Mouse (Mus musculus): ENCODE measurements around the gene Ehhadh. TPM values are rescaled to one million over a fixed set of nuclear protein-coding genes. Genes with fewer than 3 reads are reported as not detected.
"Not testable (repeated sequence)": the region's sequence is repeated elsewhere in the genome, so short reads cannot be mapped to it uniquely, and the experiment has no call there.

Gene Ehhadh
- total and polyA plus RNA-seq, 3 experiments, result 0.93 to 2.9 (median 1.1) TPM

DNA sequence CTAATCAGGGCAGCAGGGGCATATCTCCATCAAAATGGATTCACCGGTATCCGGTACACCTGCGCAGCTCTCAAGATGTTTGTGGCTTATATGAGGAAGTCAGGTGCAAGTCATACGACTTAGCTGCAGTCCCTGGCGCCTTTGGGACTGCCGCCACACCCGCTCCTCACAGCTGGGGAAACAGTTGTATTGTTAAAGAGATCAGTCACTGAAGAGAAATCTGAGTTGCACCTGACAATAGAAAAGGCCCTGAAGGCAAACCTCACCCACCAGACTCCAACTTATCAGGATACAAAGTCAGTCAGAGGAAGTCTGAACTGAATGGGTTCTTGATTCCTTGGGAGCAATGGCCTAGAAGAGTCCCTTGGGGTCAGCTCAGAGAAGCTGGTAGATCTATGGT, 20.2 kb upstream of the Ehhadh start:
- H3K36me3 ChIP-seq (replicated peaks in 1 of 2; ENCODE audit: control insufficient read depth in 1 of 2, insufficient read depth in 1 of 2, low read length in 1 of 2), result peaks cover 13 to 61% of the 10 kb centered on the region in 2 experiments
- not testable (repeated sequence) for DNase-seq (ENCODE audit: extremely low read depth)

DNA sequence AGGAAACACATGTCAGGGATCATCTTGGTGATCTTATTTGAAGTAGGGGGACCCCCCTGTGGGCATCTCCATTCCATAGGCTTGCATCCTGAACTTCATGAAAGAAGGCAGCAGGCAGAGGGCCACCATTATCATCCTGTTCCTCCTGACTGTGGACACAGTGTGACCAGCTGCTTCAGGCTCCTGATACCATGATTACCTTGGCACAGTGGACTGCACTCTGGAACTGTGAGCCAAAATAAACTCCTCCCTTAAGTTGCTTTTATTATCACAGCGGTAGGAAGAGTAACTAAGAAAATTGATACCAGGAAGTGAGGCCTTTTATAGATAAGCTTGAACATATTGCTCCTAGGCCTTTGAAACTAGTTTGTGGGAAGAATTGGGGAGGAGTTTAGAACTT, 19.3 kb upstream of the Ehhadh start:
- no peak for DNase-seq (ENCODE audit: extremely low read depth)
- peaks cover 16 to 68% of the 10 kb centered on the region in 2 experiments for H3K36me3 ChIP-seq (replicated peaks in 1 of 2; ENCODE audit: control insufficient read depth in 1 of 2, insufficient read depth in 1 of 2, low read length in 1 of 2)
- no peak for TF ChIP-seq MAFK (IDR thresholded peaks at IDR 0.05; ENCODE audit: insufficient replicate concordance, low read length)
- TF ChIP-seq RAD21 (IDR thresholded peaks at IDR 0.05; ENCODE audit: low read depth, low read length), result no peak
- no peak for TF ChIP-seq RCOR1 (conservative IDR thresholded peaks at IDR 0.05; ENCODE audit: low read depth, low read length)
- no peak for TF ChIP-seq EP300 (IDR thresholded peaks at IDR 0.05; ENCODE audit: low read length)
- TF ChIP-seq MEF2A (IDR thresholded peaks at IDR 0.05; ENCODE audit: borderline replicate concordance, low read depth, low read length), result no peak
- TF ChIP-seq IRF4 (IDR thresholded peaks at IDR 0.05; ENCODE audit: low read depth, low read length), result no peak
- no peak for TF ChIP-seq ZKSCAN1 (IDR thresholded peaks at IDR 0.05; ENCODE audit: borderline replicate concordance, low read depth, low read length)
- dilution Hi-C loops (cut with MboI; ENCODE audit: extremely low pct_ligation_motif_present, extremely low pct_unique_long_range_greater_than_20kb, low sequenced_read_pairs), result no loop called here
- H3K9me3 ChIP-seq (replicated peaks; ENCODE audit: low read length), result peaks cover 5% of the 10 kb centered on the region
- no peak overlapping the region for H3K9ac ChIP-seq (ENCODE audit: insufficient read depth, low read depth)
- no peak overlapping the region for H3K4me2 ChIP-seq (ENCODE audit: insufficient read depth, low read depth, poor library complexity, severe bottlenecking)
- H3K79me2 ChIP-seq (replicated peaks; ENCODE audit: control insufficient read depth, extremely low read depth, insufficient read depth, poor library complexity, severe bottlenecking), result no peaks in the 10 kb centered on the region
- no peak overlapping the region for H3K27ac ChIP-seq (ENCODE audit: insufficient read depth, low read depth)
- no peak overlapping the region for H3K4me3 ChIP-seq (replicated peaks in 1 of 3; ENCODE audit: low read depth in 2 of 3, low read length in 2 of 3, poor library complexity in 1 of 3)
- in situ Hi-C loops (cut with MboI; ENCODE audit: low pct_ligation_motif_present, low pct_unique_long_range_greater_than_20kb, low sequenced_read_pairs), result no loop called here
- peaks cover 0 to 14% of the 10 kb centered on the region in 2 experiments; a peak in 2 of 4 replicates for H3K4me1 ChIP-seq (ENCODE audit: control insufficient read depth in 1 of 2, insufficient read depth in 2 of 2)
- H3K27me3 ChIP-seq (replicated peaks), result no peaks in the 10 kb centered on the region

More for the DNA sequence above, 20.2 kb upstream of the Ehhadh start:
- H3K79me2 ChIP-seq (replicated peaks; ENCODE audit: control insufficient read depth, extremely low read depth, insufficient read depth, poor library complexity, severe bottlenecking); H3K27me3 ChIP-seq (replicated peaks); H3K4me2 ChIP-seq (ENCODE audit: insufficient read depth, low read depth, poor library complexity, severe bottlenecking); H3K4me3 ChIP-seq (replicated peaks in 1 of 3; ENCODE audit: low read depth in 2 of 3, low read length in 2 of 3, poor library complexity in 1 of 3); H3K9ac ChIP-seq (ENCODE audit: insufficient read depth, low read depth); H3K9me3 ChIP-seq (replicated peaks; ENCODE audit: low read length); in situ Hi-C loops (cut with MboI; ENCODE audit: low pct_ligation_motif_present, low pct_unique_long_range_greater_than_20kb, low sequenced_read_pairs); H3K27ac ChIP-seq (ENCODE audit: insufficient read depth, low read depth); dilution Hi-C loops (cut with MboI; ENCODE audit: extremely low pct_ligation_motif_present, extremely low pct_unique_long_range_greater_than_20kb, low sequenced_read_pairs): not testable (repeated sequence)
- peaks cover 0 to 14% of the 10 kb centered on the region in 2 experiments; a peak in 2 of 4 replicates for H3K4me1 ChIP-seq (ENCODE audit: control insufficient read depth in 1 of 2, insufficient read depth in 2 of 2)
- peak; percentile 28; the same call in 1 of the 2 replicates for TF ChIP-seq BHLHE40 (IDR thresholded peaks at IDR 0.05; ENCODE audit: low read depth, low read length)

- H3K4me3 ChIP-seq (replicated peaks in 1 of 3; ENCODE audit: low read depth in 2 of 3, low read length in 2 of 3, poor library complexity in 1 of 3), result no peak overlapping the region
- H3K27ac ChIP-seq (ENCODE audit: insufficient read depth, low read depth), result no peak overlapping the region
- H3K36me3 ChIP-seq (replicated peaks in 1 of 2; ENCODE audit: control insufficient read depth in 1 of 2, insufficient read depth in 1 of 2, low read length in 1 of 2), result peaks cover 30 to 74% of the 10 kb centered on the region in 2 experiments
- peaks cover 5% of the 10 kb centered on the region for H3K9me3 ChIP-seq (replicated peaks; ENCODE audit: low read length)
- H3K4me1 ChIP-seq (ENCODE audit: control insufficient read depth in 1 of 2, insufficient read depth in 2 of 2), result peaks cover 0 to 14% of the 10 kb centered on the region in 2 experiments; a peak in 2 of 4 replicates
- H3K9ac ChIP-seq (ENCODE audit: insufficient read depth, low read depth), result no peak overlapping the region
- no peak for DNase-seq (ENCODE audit: extremely low read depth)
- TF ChIP-seq IRF4 (IDR thresholded peaks at IDR 0.05; ENCODE audit: low read depth, low read length) (no peak), SMC3 (IDR thresholded peaks at IDR 0.05; ENCODE audit: low read depth, low read length) (no peak), USF2 (conservative IDR thresholded peaks at IDR 0.05; ENCODE audit: low read depth, low read length) (no peak), RCOR1 (conservative IDR thresholded peaks at IDR 0.05; ENCODE audit: low read depth, low read length) (no peak), CHD2 (IDR thresholded peaks at IDR 0.05; ENCODE audit: low read length) (no peak), BHLHE40 (IDR thresholded peaks at IDR 0.05; ENCODE audit: low read depth, low read length) (no peak), MYC (IDR thresholded peaks at IDR 0.05; ENCODE audit: low read depth, low read length) (no peak), PAX5 (IDR thresholded peaks at IDR 0.05; ENCODE audit: low read length) (no peak), ELF1 (IDR thresholded peaks at IDR 0.05; ENCODE audit: low read depth, low read length) (no peak)
- H3K79me2 ChIP-seq (replicated peaks; ENCODE audit: control insufficient read depth, extremely low read depth, insufficient read depth, poor library complexity, severe bottlenecking), result no peaks in the 10 kb centered on the region
- dilution Hi-C loops (cut with MboI; ENCODE audit: extremely low pct_ligation_motif_present, extremely low pct_unique_long_range_greater_than_20kb, low sequenced_read_pairs) (no loop called here), in situ Hi-C loops (cut with MboI; ENCODE audit: low pct_ligation_motif_present, low pct_unique_long_range_greater_than_20kb, low sequenced_read_pairs) (no loop called here)
- no peak overlapping the region for H3K4me2 ChIP-seq (ENCODE audit: insufficient read depth, low read depth, poor library complexity, severe bottlenecking)
- H3K27me3 ChIP-seq (replicated peaks), result no peaks in the 10 kb centered on the region
These were observed 16.7 kb upstream of the Ehhadh start for GRCm38 (mm10) chr16:21804258-21804657.
